Mouse (Mus musculus) stomach, postnatal 0 days (tissue): Measurements from ENCODE around the gene AC140267.1. TPM values are rescaled to one million over a fixed set of nuclear protein-coding genes. Genes with fewer than 3 reads are reported as not detected.
A peak's percentile ranks its signal among the peaks of the same experiment; 100 is the strongest.

ENCODE experiments used
- ATAC-seq: fragments of 200-750 bp; cut with Nextera tagmentation; 2 replicates; pipeline ENCODE4 v1.8.0; 2017; ENCODE audit not compliant: low FRiP score, low TSS enrichment
- DNase-seq: peaks from one replicate; pipeline ENCODE4 v3.0.0-alpha.2; 2016; ENCODE audit warnings: low spot score
- H3K27ac ChIP-seq: fragments of 300-500 bp; sonication (generic); replicated peaks from 2 replicates; pipeline ENCODE4 v1.5.1; 2014; ENCODE audit warnings: mild to moderate bottlenecking, control low read depth
- H3K27me3 ChIP-seq: fragments of 300-500 bp; sonication (generic); 2 replicates; pipeline ENCODE4 v1.6.1; 2014; ENCODE audit warnings: low read length; ENCODE audit not compliant: control insufficient read depth, insufficient read depth
- H3K36me3 ChIP-seq: fragments of 300-500 bp; sonication (generic); 2 replicates; pipeline ENCODE4 v1.6.1; 2014; ENCODE audit warnings: low read length, mixed read lengths; ENCODE audit not compliant: control insufficient read depth, insufficient read depth
- H3K4me1 ChIP-seq: fragments of 300-500 bp; sonication (generic); replicated peaks from 2 replicates; pipeline ENCODE4 v1.6.1; 2014; ENCODE audit warnings: antibody characterized with exemption; ENCODE audit not compliant: control insufficient read depth, insufficient read depth
- H3K4me2 ChIP-seq: fragments of 300-500 bp; sonication (generic); replicated peaks from 2 replicates; pipeline ENCODE4 v1.6.1; 2014; ENCODE audit warnings: low read depth, mild to moderate bottlenecking, control low read depth, moderate library complexity
- H3K4me3 ChIP-seq: fragments of 300-500 bp; sonication (generic); 2 replicates; pipeline ENCODE4 v1.5.1; 2014; ENCODE audit warnings: low read depth, low read length, control low read depth
- H3K9ac ChIP-seq: fragments of 300-500 bp; sonication (generic); 2 replicates; pipeline ENCODE4 v1.6.1; 2014; ENCODE audit warnings: mild to moderate bottlenecking, low read length, control low read depth, mixed read lengths
- H3K9me3 ChIP-seq: fragments of 300-500 bp; sonication (generic); 2 replicates; pipeline ENCODE4 v1.6.1; 2016; ENCODE audit warnings: low read length; ENCODE audit not compliant: control insufficient read depth
- CTCF ChIP-seq: IDR thresholded peaks from 2 replicates; pipeline ENCODE4 v1.5.1; 2016; ENCODE audit warnings: antibody characterized with exemption, low read depth, mild to moderate bottlenecking, moderate library complexity
- EP300 ChIP-seq: optimal IDR thresholded peaks from 2 replicates; pipeline ENCODE3; 2016; ENCODE audit warnings: antibody characterized with exemption
- WGBS: fragments of 180-500 bp; shearing (Covaris S2); extraction: QIAGEN DNeasy Blood & Tissue Kit; methylation state at CpG from one replicate; pipeline ENCODE4 v1.1.7; 2014; 5-methylcytosine and 5-hydroxymethylcytosine counted together
- polyA plus RNA-seq: library from polyadenylated mRNA; unstranded; fragments of >200 nt; fragmentation: Nextera tagmentation; extraction: Ambion mirVana; gene quantifications from 2 replicates; pipeline ENCODE4 v1.2.1, GENCODE M21; 2015

Gene AC140267.1
- polyA plus RNA-seq: not detected in 2 replicates

- TF ChIP-seq EP300 (no peak), CTCF (no peak)
- Histone ChIP-seq H3K27me3 (no peaks in the 10 kb centered on the region), H3K36me3 (0 out of 2 replicates have a peak, but pooled peaks cover 4% of the 10 kb centered on the region), H3K27ac (no peak within 1 kb of the TSS), H3K4me1 (0 out of 2 replicates have a peak, but pooled peaks cover 2% of the 10 kb centered on the region), H3K9me3 (no peaks in the 10 kb centered on the region), H3K9ac (peak within 1 kb of the TSS; percentile 82), H3K4me3 (peak within 1 kb of the TSS; percentile 69), H3K4me2 (peak within 1 kb of the TSS; percentile 73)
- no peak for DNase-seq
- no peak for ATAC-seq
- WGBS: 91% methylated on average over 9 of the region's 9 CpGs
Observed at GRCm38 (mm10) chr15:80235535-80235934, at the start of gene AC140267.1. Gene AC140267.1 (plus strand): TSS chr15:80235835.

GRCm38 (mm10) chr15:80188927-80189326 lies 46.7 kb upstream of the AC140267.1 start:
- H3K9ac ChIP-seq: no peak overlapping the region
- H3K4me2 ChIP-seq: no peak overlapping the region
- no peaks in the 10 kb centered on the region for H3K27me3 ChIP-seq
- H3K9me3 ChIP-seq: no peaks in the 10 kb centered on the region
- DNase-seq (no peak), ATAC-seq (0 out of 2 replicates have a peak, but pooled peaks have one; percentile 7)
- WGBS: 62% methylated on average over 5 of the region's 5 CpGs
- TF ChIP-seq CTCF (0 out of 2 replicates have a peak, but pooled peaks have one; percentile 9), EP300 (no peak)
- peak overlapping the region; percentile 30; the same call in 1 of the 2 replicates for H3K27ac ChIP-seq
- no peaks in the 10 kb centered on the region for H3K36me3 ChIP-seq
- H3K4me3 ChIP-seq: no peak overlapping the region
- H3K4me1 ChIP-seq: peaks cover 5% of the 10 kb centered on the region; the same call in 1 of the 2 replicates

GRCm38 (mm10) chr15:80190075-80190474 lies 45.6 kb upstream of the AC140267.1 start:
- Histone ChIP-seq H3K9ac (no peak overlapping the region), H3K27ac (no peak overlapping the region)
- TF ChIP-seq EP300: no peak
- no peak for TF ChIP-seq CTCF

GRCm38 (mm10) chr15:80191585-80192245 lies 43.9 kb upstream of the AC140267.1 start:
- no peak overlapping the region for H3K4me3 ChIP-seq
- H3K4me1 ChIP-seq: peaks cover 5% of the 10 kb centered on the region; the same call in 1 of the 2 replicates
- DNase-seq: no peak

More at GRCm38 (mm10) chr15:80190075-80190474, 45.6 kb upstream of the AC140267.1 start:
- WGBS: 61% methylated on average over 4 of the region's 4 CpGs
- Histone ChIP-seq H3K9me3 (no peaks in the 10 kb centered on the region), H3K36me3 (no peaks in the 10 kb centered on the region), H3K4me1 (peaks cover 5% of the 10 kb centered on the region; the same call in 1 of the 2 replicates), H3K4me2 (no peak overlapping the region), H3K4me3 (no peak overlapping the region), H3K27me3 (no peaks in the 10 kb centered on the region)
- DNase-seq: no peak
- no peak for ATAC-seq

GRCm38 (mm10) chr15:80192246-80192585 lies 43.4 kb upstream of the AC140267.1 start:
- no peak overlapping the region for H3K4me3 ChIP-seq
- no peak overlapping the region for H3K9ac ChIP-seq

More at GRCm38 (mm10) chr15:80191585-80192245, 43.9 kb upstream of the AC140267.1 start:
- Histone ChIP-seq H3K4me2 (no peak overlapping the region), H3K9me3 (no peaks in the 10 kb centered on the region), H3K36me3 (no peaks in the 10 kb centered on the region), H3K9ac (no peak overlapping the region), H3K27me3 (no peaks in the 10 kb centered on the region), H3K27ac (no peak overlapping the region)
- WGBS: 51% methylated on average over 8 of the region's 8 CpGs
- peak; percentile 35; the same call in 1 of the 2 replicates for ATAC-seq
- TF ChIP-seq CTCF (no peak), EP300 (no peak)

GRCm38 (mm10) chr15:80192847-80193246 lies 42.8 kb upstream of the AC140267.1 start:
- Histone ChIP-seq H3K27me3 (no peaks in the 10 kb centered on the region), H3K4me2 (no peak overlapping the region; the same call in 1 of the 2 replicates), H3K27ac (peak overlapping the region; percentile 69), H3K9ac (no peak overlapping the region), H3K36me3 (0 out of 2 replicates have a peak, but pooled peaks cover 2% of the 10 kb centered on the region), H3K4me3 (no peak overlapping the region), H3K9me3 (no peaks in the 10 kb centered on the region), H3K4me1 (peaks cover 5% of the 10 kb centered on the region; the same call in 1 of the 2 replicates)
- 64% methylated on average over 7 of the region's 7 CpGs for WGBS
- peak; percentile 45; the same call in 1 of the 2 replicates for ATAC-seq
- TF ChIP-seq CTCF (no peak), EP300 (no peak)
- peak; percentile 50 for DNase-seq

More at GRCm38 (mm10) chr15:80192246-80192585, 43.4 kb upstream of the AC140267.1 start:
- Histone ChIP-seq H3K36me3 (no peaks in the 10 kb centered on the region), H3K27ac (no peak overlapping the region), H3K4me2 (no peak overlapping the region), H3K4me1 (peaks cover 5% of the 10 kb centered on the region; the same call in 1 of the 2 replicates), H3K27me3 (no peaks in the 10 kb centered on the region), H3K9me3 (no peaks in the 10 kb centered on the region)
- 87% methylated on average over 6 of the region's 6 CpGs for WGBS
- TF ChIP-seq EP300 (no peak), CTCF (no peak)
- ATAC-seq (no peak; the same call in 1 of the 2 replicates), DNase-seq (no peak)
